Mouse (Mus musculus) adrenal gland, adult 8-10 months (tissue): ENCODE measurements around the gene Zfp952. TPM values are rescaled to one million over a fixed set of nuclear protein-coding genes. Genes with fewer than 3 reads are reported as not detected.
"Not testable (repeated sequence)": the region's sequence is repeated elsewhere in the genome, so short reads cannot be mapped to it uniquely, and the experiment has no call there.

Source experiments
- DNase-seq: peaks from one replicate; pipeline ENCODE4 v3.0.0; 2022
- total RNA-seq, 4 experiments: library from RNA; stranded (reverse); gene quantifications; 2 replicates each; pipeline ENCODE4 v1.2.4; 2022

The Zfp952 gene
- 10 to 100 TPM in 2 of 4 experiments, 1 to 10 TPM in 2; 9.5 to 15.6 (median 12.6) TPM for total RNA-seq

DNA sequence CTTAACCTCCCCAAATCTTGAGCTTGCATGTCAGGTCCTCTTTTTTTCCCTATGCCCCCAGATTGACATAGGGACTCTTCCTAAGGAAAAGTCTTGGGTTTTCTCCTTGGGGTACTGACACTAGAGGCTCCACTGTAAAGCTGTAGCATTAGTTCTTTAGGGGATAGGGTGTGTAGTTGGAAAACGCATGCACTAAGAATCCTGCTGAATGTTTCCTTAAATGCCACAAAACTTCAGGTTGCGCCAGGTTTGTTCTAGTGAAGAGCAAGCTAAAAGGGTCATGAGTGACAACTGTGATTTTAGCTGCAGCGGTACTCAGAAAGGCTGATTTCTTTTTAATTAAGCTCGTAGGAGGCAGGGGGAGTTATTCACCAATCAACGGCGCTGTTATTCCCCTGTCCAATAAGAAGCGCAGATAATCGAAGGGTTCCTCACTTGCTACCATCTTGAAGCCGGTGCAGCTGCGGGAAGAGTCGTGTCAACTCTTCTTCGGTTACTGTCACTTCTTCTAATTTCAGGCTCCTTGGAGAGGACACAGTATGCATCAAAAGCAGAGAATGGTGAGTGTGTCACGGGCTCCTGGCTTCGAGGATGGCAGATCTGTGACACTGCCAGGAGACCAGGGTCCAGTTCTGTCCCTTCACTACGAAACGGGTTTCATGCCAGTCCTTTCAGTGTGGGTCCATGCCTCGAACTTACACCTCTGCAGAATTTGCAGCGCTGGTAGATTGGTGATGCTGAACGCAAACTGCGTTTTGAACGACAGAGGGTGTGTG, at the start of gene Zfp952:
TSS of gene Zfp952 (plus strand) at position 431 of the 776 bp plus-strand sequence.
- peak; percentile 78 for DNase-seq

DNA sequence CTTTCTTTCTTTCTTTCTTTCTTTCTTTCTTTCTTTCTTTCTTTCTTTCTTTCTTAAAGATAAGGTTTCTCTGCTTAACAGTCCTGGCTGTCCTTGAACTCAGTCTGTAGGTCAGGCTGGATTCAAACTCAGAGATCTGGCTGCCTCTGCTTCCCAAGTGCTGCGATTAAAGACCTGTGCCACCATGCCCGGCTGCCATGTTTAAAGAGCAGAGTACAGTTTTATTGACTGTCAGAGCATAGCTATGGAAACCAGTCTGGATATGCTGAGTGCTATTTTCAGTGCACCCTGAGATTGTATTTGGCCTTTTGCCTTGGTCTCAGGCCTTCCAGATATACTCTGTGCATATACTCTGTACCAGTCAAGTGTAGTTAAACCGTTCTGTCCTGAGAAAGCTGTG, 49.3 kb upstream of the Zfp952 start:
- DNase-seq: no peak

DNA sequence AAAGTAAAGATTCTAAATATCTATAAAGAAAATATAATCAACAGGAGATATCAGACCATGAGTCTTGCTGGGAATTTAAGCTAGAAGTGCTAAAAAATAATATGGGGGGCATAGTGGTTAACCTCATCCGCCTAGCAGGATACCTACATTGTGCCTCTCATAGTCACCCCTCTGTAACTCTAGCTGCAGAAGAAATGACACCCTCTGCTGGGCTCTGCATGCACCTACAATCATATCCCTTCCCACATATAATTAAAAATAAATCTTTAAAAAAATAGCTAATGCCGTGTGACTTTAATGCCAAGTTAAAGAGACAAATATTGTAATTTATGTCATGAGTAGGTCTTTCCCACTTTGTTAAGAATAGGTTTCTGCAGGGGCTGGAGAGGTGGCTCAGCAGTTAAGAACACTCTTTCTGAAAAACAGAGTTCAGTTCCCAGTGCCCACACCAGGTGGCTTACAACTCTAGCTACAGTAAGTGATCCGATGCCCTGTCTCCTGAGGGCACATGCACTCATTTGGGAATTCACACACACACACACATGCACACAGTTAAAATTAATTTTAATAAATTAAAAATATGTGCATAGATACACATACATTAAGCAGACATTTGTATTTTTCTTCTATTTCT, 48.4 kb upstream of the Zfp952 start:
- no peak for DNase-seq

DNA sequence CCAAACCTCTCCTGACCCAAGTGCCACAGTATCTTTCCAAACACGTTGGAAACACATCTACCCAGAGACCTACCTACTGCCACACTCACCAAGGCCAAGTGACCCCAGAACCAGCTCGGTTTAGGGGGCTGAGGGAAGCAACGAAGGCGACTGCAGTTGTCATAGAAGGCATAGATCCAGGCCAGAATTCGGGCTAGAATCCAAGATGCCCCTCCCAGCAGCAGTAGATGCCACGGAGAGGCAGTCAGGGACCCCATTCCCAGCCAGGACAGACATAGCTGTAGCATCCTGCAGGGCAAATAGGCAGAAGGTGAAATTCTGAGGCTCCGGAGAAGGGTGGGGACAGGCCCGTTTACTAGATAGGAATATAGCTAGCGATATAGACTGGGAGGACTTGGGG, 46.2 kb upstream of the Zfp952 start:
- no peak for DNase-seq

DNA sequence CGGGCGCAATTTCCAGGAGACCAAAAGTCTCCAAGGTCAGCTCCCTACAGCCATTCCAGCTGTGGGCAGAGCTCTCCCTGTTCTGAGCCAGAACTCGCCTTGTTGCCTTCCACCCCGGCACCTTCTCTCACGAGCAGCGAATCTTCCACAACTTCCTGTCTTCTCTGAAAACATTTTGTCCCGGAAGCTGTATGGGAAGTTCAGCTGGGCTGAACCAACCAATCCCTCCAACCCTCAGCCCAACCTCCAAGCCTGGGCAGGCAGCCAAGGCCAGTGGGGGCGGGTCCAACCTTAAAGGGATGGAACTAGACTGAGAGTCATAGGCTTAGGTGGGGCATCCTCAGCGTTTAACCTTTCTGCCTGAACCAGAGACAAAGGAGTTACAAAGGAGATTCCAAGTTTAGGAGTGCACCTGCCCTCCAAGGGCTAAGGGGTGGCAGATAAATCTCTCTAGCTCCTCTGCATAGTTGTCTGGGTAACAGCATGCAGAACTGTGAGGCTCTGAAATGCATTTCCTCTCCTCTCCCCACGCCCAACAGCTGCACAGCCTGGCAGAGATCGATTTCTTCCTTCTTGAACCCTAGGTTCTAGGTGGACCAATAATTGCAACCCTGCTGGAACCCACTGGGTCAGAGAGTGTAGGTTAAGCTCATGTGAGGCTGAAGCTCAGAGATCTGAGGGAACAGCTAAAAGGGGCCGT, 45.6 kb upstream of the Zfp952 start, which contains the start of gene Cyp4f13:
TSS of gene Cyp4f13 (minus strand) at position 188 of the 700 bp plus-strand sequence.
- DNase-seq: peak; percentile 98

DNA sequence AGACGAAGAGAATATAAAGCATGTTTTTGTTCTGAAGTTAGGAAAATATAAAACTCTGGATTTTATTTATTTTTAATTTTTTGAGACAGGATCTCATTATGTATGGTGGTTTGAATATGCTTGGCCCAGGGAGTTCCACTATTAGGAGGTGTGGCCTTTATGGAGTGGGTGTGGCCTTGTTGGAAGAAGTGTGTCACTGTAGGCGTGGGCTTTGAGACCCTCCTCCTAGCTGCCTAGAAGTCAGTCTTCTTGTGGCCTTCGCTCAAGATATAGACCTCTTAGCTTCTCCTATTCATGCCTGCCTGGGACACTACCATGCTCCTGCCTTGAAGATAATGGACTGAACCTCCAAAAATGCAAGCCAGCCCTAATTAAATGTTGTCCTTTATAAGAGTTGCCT, 42.8 kb upstream of the Zfp952 start:
- no peak for DNase-seq

DNA sequence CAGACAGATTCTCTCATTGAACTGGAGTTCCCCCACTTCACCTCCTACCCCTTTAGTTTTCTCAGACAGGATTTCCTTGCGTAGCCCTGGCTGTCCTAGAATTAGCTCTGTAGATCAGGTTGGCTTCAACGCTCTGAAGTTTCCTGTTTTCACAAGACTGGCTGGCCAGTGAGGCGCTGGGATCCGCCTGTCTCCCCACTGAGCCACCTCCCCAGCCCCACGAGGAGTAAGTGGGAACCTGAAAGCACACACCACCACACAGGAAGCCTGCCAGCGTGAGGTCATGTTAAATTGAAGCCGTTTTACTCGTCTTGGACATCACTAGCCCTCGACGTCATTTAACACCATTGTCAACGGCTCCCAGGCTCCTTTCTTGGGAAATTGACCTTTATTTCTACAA, 41.9 kb upstream of the Zfp952 start:
- no peak for DNase-seq

DNA sequence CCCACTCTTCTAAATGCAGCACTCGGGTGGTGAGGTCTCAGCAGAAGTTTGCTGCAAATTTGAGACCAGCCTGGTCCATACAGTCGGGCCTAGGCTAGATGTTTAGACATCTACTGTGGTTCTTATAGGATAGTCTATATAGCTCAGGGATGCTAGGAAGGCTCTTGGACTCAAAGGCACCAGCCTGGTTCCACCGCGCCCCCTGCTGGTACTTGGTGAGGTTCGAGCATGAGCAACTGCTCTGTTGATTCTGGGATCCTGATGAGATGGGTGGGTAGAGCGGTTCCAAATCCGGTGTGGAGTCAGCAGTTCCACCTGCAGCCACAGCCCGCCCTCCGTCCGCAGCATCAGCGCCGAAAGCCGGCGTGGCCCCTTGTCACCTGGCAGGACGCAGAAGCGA, 41.5 kb upstream of the Zfp952 start:
- peak; percentile 53 for DNase-seq

DNA sequence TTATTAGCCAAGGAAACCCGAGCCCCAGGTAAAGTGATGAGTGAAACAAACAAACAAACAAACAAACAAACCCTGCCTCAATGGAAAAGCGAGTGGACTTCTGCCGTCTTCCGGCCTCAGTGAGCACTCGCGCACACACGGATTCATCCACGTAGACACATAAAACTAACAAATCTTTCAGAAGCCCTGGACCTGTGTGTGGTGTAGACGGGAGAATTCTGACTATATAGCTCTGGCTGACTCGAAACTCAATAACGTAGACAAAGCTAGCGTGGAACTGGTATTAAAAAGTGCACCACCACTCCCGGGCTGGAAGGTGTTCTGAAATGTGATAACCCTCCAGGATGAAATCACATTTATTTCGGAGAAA, 27.7 kb upstream of the Zfp952 start:
- DNase-seq: no peak

DNA sequence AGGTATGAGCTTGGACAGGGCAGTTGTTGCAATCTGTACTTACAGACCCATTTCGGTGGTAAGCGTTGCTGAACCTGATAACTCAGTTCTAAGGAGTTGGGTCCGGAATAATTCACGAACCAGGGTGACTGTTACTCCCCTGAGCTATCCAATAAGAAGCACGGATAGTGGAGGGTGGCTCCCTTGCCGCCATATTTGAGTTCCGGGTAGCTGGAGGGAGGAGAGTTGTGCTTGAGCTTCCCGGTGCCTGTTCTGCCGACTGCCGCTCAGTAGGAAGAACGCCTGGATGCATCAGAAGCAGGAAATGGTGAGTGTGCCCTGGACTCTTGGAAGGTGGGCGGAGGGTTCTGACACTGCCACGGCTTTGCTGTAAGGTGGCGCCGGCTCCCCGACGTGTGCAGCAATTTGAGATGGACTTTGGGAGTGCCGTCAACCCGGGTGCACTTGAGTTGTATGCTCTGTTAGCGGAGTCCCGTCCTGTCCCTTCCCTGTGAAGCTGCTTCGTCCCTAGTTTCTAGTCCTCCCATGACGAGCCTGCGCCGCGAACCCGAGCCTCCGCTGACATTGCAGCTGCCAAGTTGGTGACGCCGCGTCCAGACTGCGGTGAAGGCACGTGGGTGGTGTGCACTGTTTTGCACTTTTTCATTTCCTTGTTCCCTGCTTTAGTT, 27.2 kb upstream of the Zfp952 start, which contains the start of gene Zfp472:
TSS of gene Zfp472 (plus strand) at position 192 of the 668 bp plus-strand sequence.
- peak; percentile 90 for DNase-seq

DNA sequence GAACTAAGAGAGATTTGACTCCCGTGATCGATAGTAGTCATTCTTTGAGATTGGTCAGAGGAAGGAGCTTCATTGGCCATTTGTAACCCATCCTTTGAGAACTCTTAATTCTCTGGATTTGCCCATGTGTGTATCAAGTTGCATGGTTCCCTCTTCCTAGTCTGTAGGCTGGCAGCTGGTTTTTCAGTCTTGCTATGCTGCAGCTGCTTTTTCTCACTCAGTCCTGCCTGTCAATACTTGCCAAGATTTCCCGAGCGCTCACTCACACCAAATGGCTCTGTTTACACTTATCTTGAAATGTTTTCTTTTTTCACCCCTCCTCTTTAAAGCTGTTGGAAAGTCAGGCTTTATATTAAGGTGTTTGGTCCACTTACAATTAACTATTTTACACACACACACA, 11.6 kb upstream of the Zfp952 start:
- DNase-seq: no peak

DNA sequence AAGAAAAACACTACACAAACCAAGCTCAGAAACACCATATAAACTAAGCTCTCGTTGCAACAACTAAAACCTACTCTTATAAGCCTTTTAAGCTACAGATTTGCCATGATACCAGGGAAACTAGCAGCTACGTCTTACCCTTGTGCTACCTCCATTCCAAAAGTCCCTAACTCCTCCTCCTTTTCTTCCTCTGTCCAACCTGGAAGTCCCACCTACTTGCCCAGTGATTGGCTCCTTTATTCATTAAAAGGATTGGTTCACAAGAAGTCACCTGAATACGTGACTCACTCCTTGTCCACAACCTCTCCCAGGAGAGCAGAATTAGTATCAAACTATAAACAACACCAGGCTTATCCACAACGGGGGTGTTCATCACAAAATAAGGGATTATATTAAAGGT, 6.6 kb upstream of the Zfp952 start:
- DNase-seq: no peak

DNA sequence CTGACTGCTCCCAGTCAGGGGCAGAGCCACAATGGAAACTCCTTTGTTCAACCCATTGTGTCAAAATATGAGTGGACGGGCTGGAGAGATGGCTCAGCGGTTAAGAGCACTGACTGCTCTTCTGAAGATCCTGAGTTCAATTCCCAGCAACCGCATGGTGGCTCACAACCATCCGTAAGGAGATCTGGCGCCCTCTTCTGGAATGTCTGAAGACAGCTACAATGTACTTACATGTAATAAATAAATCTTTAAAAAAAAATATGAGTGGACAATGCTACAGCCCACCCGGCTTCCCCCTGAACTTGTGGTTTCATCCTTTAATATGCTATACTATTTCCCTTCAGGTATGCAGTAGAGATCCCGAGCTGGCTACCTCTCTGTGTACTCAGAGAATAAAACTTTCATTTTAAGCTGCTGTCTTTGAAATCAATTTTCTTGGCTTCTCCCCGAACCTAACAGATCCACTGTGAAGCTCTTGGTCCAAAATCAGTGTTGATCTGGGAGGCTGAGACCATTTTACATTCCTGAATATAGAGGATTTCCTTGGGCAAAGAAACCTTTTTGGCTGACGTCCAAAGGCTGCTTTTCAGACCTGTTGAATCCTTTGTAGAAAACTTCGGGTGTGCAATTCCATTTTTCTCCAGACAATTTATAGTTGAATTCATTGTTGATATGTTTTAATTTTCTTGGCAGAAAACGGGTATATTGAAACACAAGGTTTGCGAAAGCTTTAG, 797 bp upstream of the Zfp952 start:
- DNase-seq: no peak

DNA sequence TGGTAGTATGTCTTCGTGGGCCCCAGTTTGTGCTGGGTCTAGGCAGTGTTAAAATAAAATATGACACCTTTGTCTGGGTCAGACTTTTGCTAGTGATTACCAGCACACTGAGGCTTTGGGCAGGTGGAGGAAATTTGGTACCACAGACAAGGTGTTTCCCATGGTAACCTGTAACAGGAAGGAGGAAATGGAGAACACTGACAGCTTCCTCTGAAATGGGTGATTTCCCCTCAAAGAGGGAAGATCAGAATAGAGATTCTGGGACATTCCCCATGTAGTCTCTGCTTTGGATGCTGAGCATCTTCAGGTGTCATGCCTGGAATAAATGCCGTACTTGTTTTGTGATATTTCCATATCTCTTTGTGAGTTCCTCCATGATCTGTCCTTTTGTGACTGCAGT, 5.6 kb downstream of the Zfp952 start:
- no peak for DNase-seq

DNA sequence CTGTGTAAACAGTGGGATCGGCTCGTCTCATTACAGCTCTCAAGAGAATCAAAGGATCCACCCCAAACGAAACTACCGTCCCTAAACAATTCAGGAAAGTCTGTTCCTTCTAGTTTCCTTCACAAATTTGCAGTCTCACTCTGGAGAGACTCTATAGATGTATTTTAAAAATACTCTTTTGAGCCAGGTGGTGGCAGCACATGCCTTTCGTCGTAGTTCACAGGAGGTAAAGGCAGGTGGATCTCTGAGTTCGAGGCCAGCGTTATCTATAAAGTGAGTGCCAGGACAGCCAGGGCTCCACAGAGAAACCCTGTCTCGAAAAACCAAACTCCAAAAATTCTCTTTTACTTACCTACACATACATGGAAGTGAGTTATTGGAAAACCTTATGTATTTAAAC, 15.4 kb downstream of the Zfp952 start:
- DNase-seq: no peak

DNA sequence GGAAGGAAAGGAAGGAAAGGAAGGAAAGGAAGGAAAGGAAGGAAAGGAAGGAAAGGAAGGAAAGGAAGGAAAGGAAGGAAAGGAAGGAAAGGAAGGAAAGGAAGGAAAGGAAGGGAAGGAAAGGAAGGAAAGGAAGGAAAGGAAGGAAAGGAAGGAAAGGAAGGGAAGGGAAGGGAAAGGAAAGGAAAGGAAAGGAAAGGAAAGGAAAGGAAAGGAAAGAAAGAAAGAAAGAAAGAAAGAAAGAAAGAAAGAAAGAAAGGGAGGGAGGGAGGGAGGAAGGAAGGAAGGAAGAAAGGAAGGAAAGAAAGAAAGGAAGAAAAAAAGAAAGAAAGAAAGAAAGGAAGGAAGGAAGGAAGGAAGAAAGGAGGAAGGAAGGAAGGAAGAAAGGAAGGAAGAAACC, 27.5 kb downstream of the Zfp952 start:
- not testable (repeated sequence) for DNase-seq

DNA sequence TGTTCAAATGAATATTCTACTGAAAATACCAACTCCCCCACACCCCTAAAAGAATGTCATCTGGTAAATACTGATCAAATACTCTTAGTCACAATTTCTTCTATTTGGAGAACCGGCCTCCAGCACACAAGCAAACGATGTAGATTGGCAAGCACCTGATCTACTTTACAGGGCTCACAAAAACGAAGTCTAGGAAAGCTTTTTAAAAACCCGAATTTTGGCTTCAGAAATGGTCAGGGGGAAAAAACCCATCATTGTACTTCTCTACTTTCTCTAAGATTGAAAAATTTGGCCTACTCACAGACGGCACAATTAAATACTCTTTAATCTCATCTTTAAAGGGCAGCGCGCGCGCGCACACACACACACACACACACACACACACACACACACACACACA, 39.4 kb downstream of the Zfp952 start:
- DNase-seq: no peak

DNA sequence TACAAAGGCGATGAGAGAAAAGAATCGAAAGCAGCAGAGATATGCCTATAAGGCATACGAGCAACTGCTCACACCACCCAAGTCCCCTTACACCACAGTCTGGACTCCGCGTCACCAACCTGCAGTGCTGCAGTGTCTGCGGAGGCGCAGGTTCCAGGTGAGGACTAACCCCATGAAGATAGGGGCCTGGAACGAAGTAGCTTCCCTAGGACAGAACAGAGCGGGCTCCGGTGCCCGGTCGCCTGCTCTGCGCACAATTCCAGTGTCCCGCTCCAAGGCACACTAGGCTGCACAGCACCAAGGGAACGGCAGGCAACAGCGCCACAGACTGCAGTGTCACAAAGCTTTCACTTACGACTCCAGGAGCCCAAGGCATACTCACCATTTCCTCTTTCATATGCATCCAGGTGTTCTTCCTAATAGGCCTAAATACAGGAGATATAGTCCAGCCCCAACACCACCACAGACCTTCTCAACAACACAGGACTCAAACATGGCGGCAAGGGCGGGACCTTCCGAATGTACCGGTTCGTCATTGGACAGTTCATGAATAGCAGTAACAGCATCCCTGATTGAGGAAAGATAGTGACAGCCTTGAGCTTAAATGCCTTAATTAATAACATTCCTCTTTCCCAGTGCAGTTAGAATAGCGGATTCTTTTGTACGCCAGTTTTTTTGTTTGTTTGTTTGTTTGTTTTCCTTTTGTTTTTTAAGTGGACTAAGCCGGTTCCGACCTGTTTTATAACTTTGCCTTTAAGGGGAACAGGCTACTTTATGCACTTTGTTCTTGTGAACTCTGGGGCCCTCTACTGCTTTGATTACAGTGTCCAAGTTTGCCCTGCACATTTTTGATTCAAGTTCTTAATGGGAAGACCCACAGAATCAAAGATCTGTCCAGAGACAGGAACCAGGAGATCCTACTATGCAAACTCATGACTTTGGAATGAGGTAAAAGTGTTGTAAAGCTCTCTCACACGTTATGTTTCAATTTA, 40.3 kb downstream of the Zfp952 start, which contains the start of gene Zfp763:
TSS of gene Zfp763 (minus strand) at position 503 of the 992 bp plus-strand sequence.
- peak; percentile 80 for DNase-seq
